Mouse (Mus musculus) forebrain, embryonic 15.5 days (tissue): ENCODE measurements at regions not wholly inside any gene's neighbourhood (a gene's known extent, or its start where the extent isn't known, plus 50 kb on each side); places are given as distances from the start of the nearest gene placed in this dataset.

ENCODE experiments used
- ATAC-seq: fragments of 200-750 bp; cut with Nextera tagmentation; replicated peaks from 2 replicates; pipeline ENCODE4 v1.8.0; 2017; ENCODE audit warnings: mild to moderate bottlenecking, moderate TSS enrichment, moderate library complexity
- H3K27ac ChIP-seq: fragments of 300-500 bp; sonication (generic); replicated peaks from 2 replicates; pipeline ENCODE4 v1.5.1; 2015; ENCODE audit warnings: mild to moderate bottlenecking, inconsistent platforms
- H3K27me3 ChIP-seq: fragments of 300-500 bp; sonication (generic); 2 replicates; pipeline ENCODE4 v1.6.1; 2015; ENCODE audit warnings: inconsistent platforms
- H3K36me3 ChIP-seq: fragments of 300-500 bp; sonication (generic); 2 replicates; pipeline ENCODE4 v1.6.1; 2015; ENCODE audit warnings: mild to moderate bottlenecking, inconsistent platforms
- H3K4me1 ChIP-seq: fragments of 300-500 bp; sonication (generic); 2 replicates; pipeline ENCODE4 v1.6.1; 2015; ENCODE audit warnings: inconsistent platforms
- H3K4me2 ChIP-seq: fragments of 300-500 bp; sonication (generic); replicated peaks from 2 replicates; pipeline ENCODE4 v1.6.1; 2015; ENCODE audit warnings: mild to moderate bottlenecking, inconsistent platforms
- H3K4me3 ChIP-seq: fragments of 300-500 bp; sonication (generic); 2 replicates; pipeline ENCODE4 v1.5.1; 2015; ENCODE audit warnings: mild to moderate bottlenecking, inconsistent platforms
- H3K9ac ChIP-seq: fragments of 300-500 bp; sonication (generic); replicated peaks from 2 replicates; pipeline ENCODE4 v1.6.1; 2015; ENCODE audit warnings: mild to moderate bottlenecking, inconsistent platforms
- H3K9me3 ChIP-seq: fragments of 300-500 bp; sonication (generic); 2 replicates; pipeline ENCODE4 v1.6.1; 2016; ENCODE audit warnings: inconsistent platforms
- WGBS: fragments of 180-500 bp; shearing (Covaris S2); methylation state at CpG from one replicate; pipeline ENCODE4 v1.1.7; 2015; ENCODE audit warnings: mixed read lengths; 5-methylcytosine and 5-hydroxymethylcytosine counted together

DNA sequence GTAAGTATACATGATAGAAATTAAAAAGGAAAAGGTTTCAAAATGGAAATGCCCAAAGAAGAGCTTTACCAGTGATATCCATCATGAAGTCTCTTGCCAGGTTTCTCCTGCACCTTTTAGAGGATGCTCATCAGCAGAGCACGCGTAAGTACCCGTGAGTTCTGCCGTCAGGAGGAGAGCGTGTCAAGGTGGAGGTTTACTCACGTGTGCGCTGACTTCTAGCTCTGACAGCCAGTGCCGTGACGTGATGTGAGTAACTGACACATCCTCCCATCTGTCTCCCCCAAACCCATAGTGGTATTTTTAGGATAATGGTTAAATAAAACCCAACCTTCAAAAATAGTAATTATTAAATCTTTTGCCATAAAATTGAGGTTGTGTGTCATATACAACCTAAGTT lies 55.3 kb downstream of the Adra2a start:
- WGBS = 91% methylated on average over 9 of the region's 9 CpGs
- H3K27ac ChIP-seq = no peak overlapping the region
- H3K4me2 ChIP-seq = no peak overlapping the region
- no peaks in the 10 kb centered on the region for H3K9me3 ChIP-seq
- no peak overlapping the region for H3K4me3 ChIP-seq
- peaks cover 6% of the 10 kb centered on the region; the same call in 1 of the 2 replicates for H3K4me1 ChIP-seq
- no peak overlapping the region for H3K9ac ChIP-seq
- H3K27me3 ChIP-seq = no peaks in the 10 kb centered on the region
- no peak for ATAC-seq
- H3K36me3 ChIP-seq = no peaks in the 10 kb centered on the region

DNA sequence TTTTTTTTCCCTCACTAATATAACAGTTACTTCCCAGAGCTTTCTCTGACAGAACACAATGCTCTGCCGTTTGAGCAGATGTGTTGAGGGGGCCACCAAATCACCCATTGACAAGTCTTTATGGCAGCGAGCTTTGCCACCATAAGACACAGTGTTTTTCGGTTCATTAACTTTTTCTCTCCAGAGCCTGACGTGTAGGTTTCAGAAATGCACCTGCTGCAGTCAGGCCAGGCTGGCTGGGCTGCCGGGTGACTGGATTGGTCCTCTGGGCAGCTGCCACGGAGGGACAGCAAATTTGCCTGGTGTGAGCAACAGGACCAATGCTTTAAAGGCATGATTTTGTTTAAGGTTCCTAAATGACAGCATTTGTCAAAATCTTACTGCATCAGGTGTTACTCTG lies 55.8 kb downstream of the Adra2a start:
- no peak overlapping the region for H3K9ac ChIP-seq
- H3K4me3 ChIP-seq = no peak overlapping the region
- ATAC-seq = no peak
- H3K27ac ChIP-seq = no peak overlapping the region
- WGBS = 55% methylated on average over 6 of the region's 6 CpGs
- no peaks in the 10 kb centered on the region for H3K36me3 ChIP-seq
- H3K9me3 ChIP-seq = no peaks in the 10 kb centered on the region
- 0 out of 2 replicates have a peak, but pooled peaks cover under 1% of the 10 kb centered on the region for H3K4me1 ChIP-seq
- H3K4me2 ChIP-seq = no peak overlapping the region
- H3K27me3 ChIP-seq = no peaks in the 10 kb centered on the region

DNA sequence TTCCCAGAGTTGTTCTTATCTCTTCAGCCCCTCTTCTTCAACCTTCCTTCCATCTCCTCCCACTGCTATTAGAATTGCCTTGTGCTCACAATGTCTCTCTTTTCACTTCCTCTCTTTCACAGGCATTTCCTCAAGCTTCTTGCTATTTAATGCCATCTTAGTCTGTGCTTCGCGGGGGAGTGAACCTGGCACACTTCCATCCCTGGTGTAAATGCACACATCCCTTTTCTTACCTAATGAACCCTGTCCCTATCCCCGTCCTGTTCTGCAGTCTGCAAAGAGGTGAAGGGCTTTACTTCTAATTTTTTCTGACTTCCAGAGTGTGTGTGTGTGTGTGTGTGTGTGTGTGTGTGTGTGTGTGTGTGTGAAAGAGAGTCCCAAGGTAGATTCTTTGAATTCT lies 62.6 kb downstream of the Adra2a start:
- H3K4me2 ChIP-seq = no peak overlapping the region
- H3K4me3 ChIP-seq = no peak overlapping the region
- H3K36me3 ChIP-seq = no peaks in the 10 kb centered on the region
- no peaks in the 10 kb centered on the region for H3K27me3 ChIP-seq
- WGBS = 38% methylated on average over 3 of the region's 3 CpGs
- H3K9ac ChIP-seq = no peak overlapping the region
- H3K9me3 ChIP-seq = no peaks in the 10 kb centered on the region
- H3K4me1 ChIP-seq = no peaks in the 10 kb centered on the region
- H3K27ac ChIP-seq = no peak overlapping the region
- no peak for ATAC-seq

DNA sequence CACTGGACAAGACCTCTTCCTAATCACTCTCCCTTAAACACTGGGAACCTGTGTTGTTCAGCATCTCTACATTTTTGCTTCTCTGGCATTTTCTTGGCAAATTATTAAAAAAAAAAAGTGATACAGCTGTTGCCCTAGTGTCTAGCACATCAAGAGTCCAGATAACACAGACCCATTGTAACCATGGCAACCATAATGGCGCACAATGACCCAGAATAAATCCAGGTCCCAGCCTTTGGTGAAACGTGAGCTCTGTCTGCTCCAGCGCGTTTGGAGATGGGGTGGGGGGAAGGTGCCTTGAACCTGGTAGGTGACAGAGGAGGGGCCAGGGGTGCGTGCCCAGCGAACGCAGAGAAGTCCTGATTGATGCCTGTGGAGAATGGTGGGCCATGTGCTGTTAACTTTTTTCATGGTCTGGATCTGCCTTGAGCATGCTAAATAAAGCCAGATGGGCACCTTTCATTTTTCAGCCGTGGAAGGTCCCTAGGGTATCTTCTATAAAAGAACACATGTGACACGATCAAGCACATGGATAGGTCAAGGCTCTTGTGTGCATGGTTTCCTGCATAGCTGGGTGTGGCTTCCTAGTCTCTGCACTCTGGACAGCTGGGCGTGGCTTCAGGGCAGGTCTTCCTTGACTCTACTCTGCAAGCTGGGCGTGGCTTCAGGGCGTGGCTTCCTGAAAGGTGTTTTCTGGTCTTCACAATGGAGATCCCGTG lies 63.3 kb downstream of the Adra2a start:
- Histone ChIP-seq H3K9me3 (no peaks in the 10 kb centered on the region), H3K27me3 (no peaks in the 10 kb centered on the region), H3K4me3 (no peak overlapping the region), H3K36me3 (no peaks in the 10 kb centered on the region), H3K27ac (no peak overlapping the region), H3K4me1 (no peaks in the 10 kb centered on the region), H3K4me2 (no peak overlapping the region), H3K9ac (no peak overlapping the region)
- WGBS = 47% methylated on average over 13 of the region's 13 CpGs
- ATAC-seq = no peak

DNA sequence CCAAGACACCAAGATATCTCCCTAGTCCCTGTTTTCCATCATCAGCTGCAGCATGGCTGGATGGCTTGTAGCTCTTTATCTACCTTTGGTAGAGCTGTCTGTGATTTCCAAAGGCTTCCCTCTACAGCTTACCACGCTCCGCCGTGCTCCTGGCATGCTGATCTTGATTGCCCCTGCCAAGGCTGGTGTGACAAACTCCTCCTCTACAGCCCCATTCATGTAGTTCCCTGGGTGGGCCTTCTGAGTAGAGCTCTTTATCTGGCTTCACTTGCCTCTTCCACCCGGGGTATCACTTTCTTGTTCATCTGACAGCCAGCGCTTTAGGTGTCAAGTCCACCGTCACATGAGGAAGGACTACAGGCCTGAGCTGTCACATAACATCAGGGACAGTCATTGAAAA lies 66.1 kb downstream of the Adra2a start:
- H3K27me3 ChIP-seq = no peaks in the 10 kb centered on the region
- H3K27ac ChIP-seq = no peak overlapping the region
- peaks cover 7% of the 10 kb centered on the region for H3K4me1 ChIP-seq
- H3K9me3 ChIP-seq = no peaks in the 10 kb centered on the region
- no peak overlapping the region for H3K4me3 ChIP-seq
- no peaks in the 10 kb centered on the region for H3K36me3 ChIP-seq
- 87% methylated on average over 6 of the region's 6 CpGs for WGBS
- no peak for ATAC-seq
- H3K4me2 ChIP-seq = no peak overlapping the region
- no peak overlapping the region for H3K9ac ChIP-seq

DNA sequence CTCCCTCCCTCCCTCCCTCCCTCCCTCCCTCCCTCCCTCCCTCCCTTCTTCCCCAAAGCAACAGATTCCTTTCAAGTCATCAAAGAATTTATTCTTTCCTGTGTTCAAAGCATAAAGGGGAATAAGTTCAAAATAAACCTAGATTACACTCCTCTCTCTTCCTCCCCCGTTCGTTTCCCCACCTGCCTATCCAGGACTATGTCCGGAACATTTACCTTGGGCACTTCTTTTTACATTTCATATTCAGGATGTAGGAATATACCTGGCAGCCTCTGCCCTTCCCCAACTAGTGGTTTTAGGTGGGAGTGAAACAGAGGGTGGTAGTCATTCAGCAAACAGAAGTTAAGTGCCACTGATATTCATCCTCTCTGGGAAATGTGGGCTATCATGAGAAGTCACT lies 68.7 kb downstream of the Adra2a start:
- H3K36me3 ChIP-seq = no peaks in the 10 kb centered on the region
- WGBS = 60% methylated on average over 3 of the region's 3 CpGs
- ATAC-seq = no peak

DNA sequence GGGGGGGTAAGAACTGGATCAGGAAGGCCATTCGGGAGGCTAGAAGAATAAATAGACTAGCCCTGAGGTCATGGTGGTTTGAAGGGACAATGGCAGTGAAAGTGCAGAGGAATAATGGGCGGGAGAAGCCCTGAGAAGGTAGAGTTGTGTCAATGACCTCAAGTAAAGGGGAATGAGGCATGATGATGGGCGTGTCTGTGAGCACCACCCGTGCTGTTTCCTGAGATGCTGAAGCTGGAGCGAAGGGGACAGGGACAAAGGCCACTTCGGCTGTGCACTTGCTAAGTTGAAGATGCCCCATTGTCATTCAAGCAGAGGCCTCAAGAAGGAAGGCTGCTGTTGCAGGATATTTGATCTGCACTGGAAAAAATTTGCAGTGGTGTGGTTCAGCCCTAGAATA lies 69.5 kb downstream of the Adra2a start:
- Histone ChIP-seq H3K36me3 (no peaks in the 10 kb centered on the region), H3K9me3 (no peaks in the 10 kb centered on the region), H3K4me2 (no peak overlapping the region), H3K4me1 (peaks cover 10% of the 10 kb centered on the region), H3K27ac (no peak overlapping the region), H3K27me3 (no peaks in the 10 kb centered on the region), H3K4me3 (no peak overlapping the region), H3K9ac (no peak overlapping the region)
- ATAC-seq = no peak
- 75% methylated on average over 6 of the region's 6 CpGs for WGBS

More for the DNA sequence above, 68.7 kb downstream of the Adra2a start:
- no peak overlapping the region for H3K4me2 ChIP-seq
- H3K4me3 ChIP-seq = no peak overlapping the region
- peaks cover 10% of the 10 kb centered on the region for H3K4me1 ChIP-seq
- no peak overlapping the region for H3K27ac ChIP-seq
- no peaks in the 10 kb centered on the region for H3K27me3 ChIP-seq
- H3K9me3 ChIP-seq = no peaks in the 10 kb centered on the region
- H3K9ac ChIP-seq = no peak overlapping the region

DNA sequence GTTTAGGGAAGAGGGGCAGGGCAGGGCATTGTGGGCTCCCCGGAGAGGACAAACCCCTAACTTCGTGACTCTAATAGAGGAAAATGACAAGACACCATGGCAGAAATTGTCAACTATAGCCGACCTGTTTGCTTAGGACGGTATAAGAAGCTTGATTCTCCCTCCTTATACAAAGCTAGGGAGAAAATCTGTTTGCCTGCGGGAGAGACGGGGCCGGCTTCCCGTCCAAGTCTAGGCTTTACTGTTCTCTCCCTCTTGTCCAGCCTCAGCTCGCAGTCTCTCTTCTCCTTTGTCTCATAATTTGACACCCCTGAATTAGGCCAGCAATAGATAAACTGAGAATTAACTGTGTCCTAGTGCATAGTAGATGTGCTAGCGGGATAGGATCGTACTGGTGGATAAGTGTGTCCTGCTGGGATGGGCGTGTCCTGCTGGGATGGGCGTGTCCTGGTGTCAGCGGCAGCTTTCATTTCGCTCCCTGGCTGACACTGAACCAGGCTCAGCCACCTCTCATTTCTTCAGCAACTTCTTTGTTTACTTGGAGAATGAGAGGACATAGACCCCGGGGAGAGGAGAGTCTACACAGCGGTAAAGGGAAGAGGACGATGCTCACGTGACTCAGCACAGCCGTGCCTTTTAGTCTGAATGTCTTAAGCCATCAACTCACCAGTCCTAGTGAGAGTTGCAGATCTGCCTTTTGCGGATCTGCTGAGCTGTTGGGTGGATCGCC lies 70.8 kb downstream of the Adra2a start:
- no peaks in the 10 kb centered on the region for H3K9me3 ChIP-seq
- ATAC-seq = peak; percentile 92
- peak overlapping the region; percentile 51 for H3K9ac ChIP-seq
- H3K4me3 ChIP-seq = peak overlapping the region; percentile 54
- peak overlapping the region; percentile 67 for H3K4me2 ChIP-seq
- no peaks in the 10 kb centered on the region for H3K36me3 ChIP-seq
- H3K27ac ChIP-seq = no peak overlapping the region
- WGBS = 8% methylated on average over 22 of the region's 22 CpGs
- H3K4me1 ChIP-seq = peaks cover 10% of the 10 kb centered on the region
- H3K27me3 ChIP-seq = no peaks in the 10 kb centered on the region

DNA sequence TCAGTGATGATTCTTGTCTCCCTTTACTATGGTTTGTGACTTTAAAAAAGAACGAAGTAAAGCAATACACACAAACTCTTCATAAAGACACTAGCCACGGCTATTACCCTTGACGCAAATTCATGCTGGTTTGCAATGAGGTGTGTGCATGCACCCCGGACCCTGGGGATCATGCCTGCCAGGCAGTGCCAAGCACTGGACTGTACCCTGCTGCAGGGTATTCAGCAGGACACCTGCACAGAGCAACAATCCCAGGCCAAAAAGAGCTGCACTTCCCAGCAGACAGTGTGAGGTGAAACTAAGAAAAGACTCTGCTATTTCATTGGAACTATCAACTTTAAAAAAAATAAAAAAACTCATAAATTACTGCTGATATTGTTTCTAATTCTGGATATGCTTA lies 71.4 kb downstream of the Adra2a start:
- Histone ChIP-seq H3K4me2 (peak overlapping the region; percentile 67), H3K9ac (0 out of 2 replicates have a peak overlapping the region, but pooled peaks have one; percentile 51), H3K4me1 (peaks cover 10% of the 10 kb centered on the region), H3K27ac (no peak overlapping the region), H3K27me3 (no peaks in the 10 kb centered on the region), H3K36me3 (no peaks in the 10 kb centered on the region), H3K9me3 (no peaks in the 10 kb centered on the region), H3K4me3 (peak overlapping the region; percentile 54)
- ATAC-seq = 0 out of 2 replicates have a peak, but pooled peaks have one; percentile 53
- 29% methylated on average over 4 of the region's 4 CpGs for WGBS

DNA sequence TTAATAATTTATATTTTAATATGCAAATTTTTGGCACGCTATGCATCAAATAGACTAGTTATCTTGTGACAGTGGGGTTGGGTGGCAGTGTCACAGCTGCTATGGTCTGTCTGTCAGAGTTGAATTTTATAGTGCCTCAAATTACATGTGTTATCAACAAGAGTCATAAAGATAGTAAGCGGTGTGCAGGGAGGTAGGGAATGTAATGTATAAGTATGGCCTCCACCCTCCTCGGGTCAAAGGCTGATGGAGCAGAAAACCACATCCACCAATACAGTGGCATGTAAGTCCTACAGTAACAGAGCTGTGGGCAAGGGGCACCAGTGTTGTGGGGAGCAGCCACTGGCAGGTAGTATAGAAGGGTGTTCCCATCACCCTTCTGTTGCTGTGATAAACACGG lies 72.9 kb downstream of the Adra2a start:
- Histone ChIP-seq H3K9me3 (no peaks in the 10 kb centered on the region), H3K27me3 (no peaks in the 10 kb centered on the region), H3K4me3 (no peak overlapping the region), H3K4me2 (no peak overlapping the region), H3K27ac (no peak overlapping the region), H3K9ac (no peak overlapping the region), H3K4me1 (peaks cover 10% of the 10 kb centered on the region), H3K36me3 (no peaks in the 10 kb centered on the region)
- no peak for ATAC-seq
- 81% methylated on average over 4 of the region's 4 CpGs for WGBS

DNA sequence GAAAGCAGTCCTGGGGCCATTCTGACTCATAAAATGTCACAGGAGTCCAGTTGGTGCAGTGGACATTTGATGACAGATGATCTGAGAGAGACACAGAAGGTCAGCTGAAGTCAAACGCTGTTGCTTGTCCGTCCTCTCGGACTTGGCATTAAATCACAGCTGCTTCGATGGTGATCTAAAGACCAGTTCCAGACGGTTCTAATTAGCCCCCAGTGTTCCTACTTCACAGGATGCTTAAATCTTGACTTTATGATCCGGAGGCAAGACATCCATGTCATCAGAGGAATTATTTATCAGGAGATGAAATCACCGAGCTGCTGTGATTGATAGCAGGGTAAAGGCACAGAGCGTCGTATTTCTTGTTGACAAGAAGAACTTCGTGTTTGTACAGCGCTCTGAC lies 73.7 kb downstream of the Adra2a start:
- Histone ChIP-seq H3K27ac (no peak overlapping the region), H3K27me3 (no peaks in the 10 kb centered on the region), H3K4me3 (no peak overlapping the region), H3K4me2 (no peak overlapping the region), H3K9ac (no peak overlapping the region), H3K36me3 (no peaks in the 10 kb centered on the region), H3K4me1 (peaks cover 10% of the 10 kb centered on the region), H3K9me3 (no peaks in the 10 kb centered on the region)
- 88% methylated on average over 11 of the region's 11 CpGs for WGBS
- ATAC-seq = no peak

DNA sequence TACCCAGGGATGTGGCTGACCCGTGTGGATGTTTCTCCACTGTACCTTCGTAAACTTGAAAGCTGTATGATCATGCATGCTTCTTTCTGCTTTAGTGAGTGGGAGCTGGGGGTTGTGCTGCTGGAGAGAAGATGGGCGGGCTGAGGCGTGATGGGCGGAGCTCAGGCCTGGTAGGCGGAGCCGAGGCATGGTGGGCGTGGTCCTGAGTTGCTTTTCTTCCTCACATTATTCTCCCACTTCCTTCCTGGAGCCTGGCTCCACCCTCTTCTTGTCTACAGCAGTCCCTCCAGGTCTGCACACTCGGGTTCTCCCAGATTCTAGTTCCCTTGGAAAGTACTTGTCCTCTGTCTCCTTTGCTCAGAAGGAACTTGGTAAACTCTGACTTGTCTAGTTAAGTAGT lies 79.6 kb downstream of the Adra2a start:
- no peak overlapping the region for H3K4me3 ChIP-seq
- H3K36me3 ChIP-seq = no peaks in the 10 kb centered on the region
- no peaks in the 10 kb centered on the region for H3K4me1 ChIP-seq
- WGBS = 82% methylated on average over 9 of the region's 9 CpGs
- no peaks in the 10 kb centered on the region for H3K27me3 ChIP-seq
- H3K4me2 ChIP-seq = no peak overlapping the region
- no peak for ATAC-seq
- H3K9me3 ChIP-seq = no peaks in the 10 kb centered on the region
- H3K27ac ChIP-seq = no peak overlapping the region
- H3K9ac ChIP-seq = no peak overlapping the region
